Mouse (Mus musculus) E14TG2a.4 (cell line): ENCODE data around the gene Fam83e.

ENCODE experiments used
- CTCF ChIP-seq: conservative IDR thresholded peaks from 2 replicates; pipeline ENCODE4 v1.5.1; 2014; ENCODE audit warnings: low read length
- NANOG ChIP-seq: IDR thresholded peaks from 2 replicates; pipeline ENCODE4 v1.6.1; 2014; ENCODE audit warnings: borderline replicate concordance, low read length, mixed read lengths
- POU5F1 ChIP-seq: IDR thresholded peaks from 2 replicates; pipeline ENCODE4 v1.6.1; 2014; ENCODE audit warnings: low read length, borderline replicate concordance

- TF ChIP-seq CTCF, result no peak
- TF ChIP-seq POU5F1, result no peak
- TF ChIP-seq NANOG, result no peak
Observed at GRCm38 (mm10) chr7:45692364-45692763, 28.6 kb upstream of the Fam83e start.
